Mouse (Mus musculus): ENCODE data around the gene Mcur1.

The Mcur1 gene

DNA sequence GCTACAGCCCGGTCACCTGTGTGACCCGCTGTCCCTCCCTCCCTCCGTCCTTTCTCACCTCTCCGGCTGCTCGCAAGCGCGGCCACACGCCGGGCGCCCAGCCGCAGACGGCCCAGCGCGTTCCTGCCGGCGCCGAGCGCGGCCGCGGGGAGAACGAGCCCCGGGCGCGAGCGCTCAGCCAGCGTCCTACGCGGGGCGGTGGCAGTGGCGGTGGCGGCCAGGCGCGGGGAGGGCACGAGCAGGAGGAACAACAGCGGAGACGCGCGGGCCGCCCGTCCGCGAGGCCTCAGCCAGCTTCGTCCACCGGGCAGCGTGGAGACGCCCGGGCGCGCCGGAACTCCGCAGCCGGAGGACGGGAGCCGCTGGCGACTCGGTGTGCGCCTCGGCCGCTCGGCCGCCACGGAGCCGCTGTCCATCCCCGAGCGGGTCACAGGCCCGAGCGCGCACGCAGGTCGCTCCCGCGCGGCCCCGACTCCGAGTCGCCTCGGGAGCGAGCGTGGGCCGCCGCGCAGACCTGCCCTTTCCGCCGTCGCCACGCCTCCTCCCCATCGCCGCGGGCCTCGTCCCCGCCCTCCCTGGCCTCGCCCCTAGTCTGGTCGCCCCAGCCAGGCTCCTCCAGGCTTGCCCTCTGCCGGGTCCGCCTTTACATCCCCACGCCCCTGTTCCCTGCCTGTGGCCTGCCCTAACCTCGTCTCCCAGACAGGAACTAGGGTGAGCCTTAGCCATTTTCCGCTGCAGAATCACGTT, at the start of gene Mcur1:
TSS of gene Mcur1 (minus strand) at position 481 of the 747 bp plus-strand sequence.
- peak; percentile 76 for DNase-seq (ENCODE audit: low spot score)

DNA sequence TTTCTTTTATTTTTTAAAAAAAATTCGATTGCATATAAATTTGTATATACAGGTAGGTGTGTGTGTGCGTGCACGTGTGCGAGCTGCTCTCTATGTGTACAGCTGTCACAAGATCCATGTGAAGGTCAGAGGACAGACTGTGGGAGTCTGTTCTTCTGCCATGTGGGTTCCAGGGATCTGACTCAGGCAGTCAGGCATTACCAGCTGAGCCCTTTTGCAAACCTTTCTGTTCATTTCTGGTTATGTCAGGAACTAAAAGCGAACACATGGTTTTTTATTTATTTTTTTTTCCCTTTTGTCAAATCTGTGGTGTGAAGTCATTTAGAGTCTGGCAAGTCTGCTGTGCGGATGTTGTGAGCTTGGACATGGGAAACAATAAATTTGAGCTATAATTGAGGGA, 48.9 kb upstream of the Mcur1 start:
- no peak for DNase-seq (ENCODE audit: low spot score)

DNA sequence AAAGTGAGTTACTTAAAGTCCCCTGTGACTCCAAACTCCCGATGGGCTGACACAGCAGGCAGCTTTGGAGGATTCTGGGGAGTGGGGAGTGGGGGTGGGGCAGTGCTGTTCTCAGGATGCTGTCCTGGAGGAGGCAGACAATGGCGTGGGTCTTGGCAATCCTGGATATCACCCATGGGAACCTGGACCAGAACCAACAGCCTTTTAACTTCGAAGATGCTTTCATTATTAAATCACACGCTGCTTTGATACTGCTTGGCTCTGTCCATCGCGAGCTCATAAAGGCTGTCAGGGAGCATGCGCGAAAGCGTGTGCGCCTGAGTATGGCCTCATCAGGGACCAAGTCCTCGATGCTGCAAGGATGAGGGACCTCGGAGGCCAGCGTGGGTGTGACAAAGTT, 43.1 kb upstream of the Mcur1 start:
- DNase-seq (ENCODE audit: low spot score) = no peak

DNA sequence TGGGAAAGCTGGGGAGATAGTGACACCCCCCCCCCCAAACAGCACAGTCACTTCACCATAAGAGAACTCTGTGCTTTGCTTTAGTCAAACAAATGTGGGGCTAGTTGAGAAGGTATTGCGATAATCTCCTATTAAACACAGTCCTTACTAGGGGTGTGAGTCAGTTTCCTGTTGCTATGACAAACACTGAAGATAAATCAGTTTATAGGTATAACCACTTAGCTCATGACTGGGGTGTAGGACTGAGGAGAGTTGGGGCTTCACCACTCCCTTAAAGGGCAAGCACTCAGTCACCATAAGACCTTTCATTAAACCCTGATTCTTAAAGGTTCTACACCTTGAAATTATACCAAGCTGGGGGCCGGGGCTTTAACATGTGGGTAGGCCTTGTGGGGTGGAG, 42.4 kb upstream of the Mcur1 start:
- DNase-seq (ENCODE audit: low spot score) = no peak

DNA sequence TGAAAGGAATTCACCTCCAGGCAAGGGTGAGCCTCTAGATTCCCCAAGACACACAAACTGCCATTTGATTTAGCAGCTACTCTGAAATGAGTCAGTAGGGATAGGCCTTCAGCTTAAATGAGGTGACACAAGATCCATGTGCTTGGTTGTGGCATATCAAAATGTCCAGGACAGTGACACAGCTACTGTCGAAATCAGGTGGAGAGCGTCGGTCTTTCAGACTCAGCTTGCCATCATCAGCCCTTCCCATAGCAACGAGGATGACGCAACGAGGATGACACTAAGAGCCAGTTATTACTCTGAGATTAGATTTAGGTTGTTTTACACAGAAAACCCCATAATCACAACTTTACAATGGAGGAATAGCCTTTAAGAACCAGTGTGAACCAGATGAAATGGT, 41.0 kb upstream of the Mcur1 start:
- DNase-seq (ENCODE audit: low spot score) = no peak

DNA sequence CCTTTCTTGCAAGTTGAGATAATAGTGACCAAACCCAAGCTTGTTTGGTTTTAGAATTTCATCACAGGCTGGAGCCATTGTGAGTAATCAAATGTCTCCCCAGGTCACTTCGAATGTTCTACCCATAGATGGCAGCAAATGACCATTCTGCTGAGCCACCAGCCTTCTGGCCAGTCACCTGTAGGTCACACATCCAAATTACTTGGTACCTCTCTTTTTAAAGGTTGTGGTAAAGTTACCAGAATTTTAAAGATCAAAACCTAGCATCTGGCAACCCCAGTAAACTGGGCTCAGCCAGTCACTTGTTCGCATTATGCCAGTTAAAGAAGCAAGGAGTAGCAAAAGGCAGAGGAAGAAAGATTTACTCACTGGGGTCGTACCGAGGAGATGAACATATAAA, 35.9 kb upstream of the Mcur1 start:
- no peak for DNase-seq (ENCODE audit: low spot score)

DNA sequence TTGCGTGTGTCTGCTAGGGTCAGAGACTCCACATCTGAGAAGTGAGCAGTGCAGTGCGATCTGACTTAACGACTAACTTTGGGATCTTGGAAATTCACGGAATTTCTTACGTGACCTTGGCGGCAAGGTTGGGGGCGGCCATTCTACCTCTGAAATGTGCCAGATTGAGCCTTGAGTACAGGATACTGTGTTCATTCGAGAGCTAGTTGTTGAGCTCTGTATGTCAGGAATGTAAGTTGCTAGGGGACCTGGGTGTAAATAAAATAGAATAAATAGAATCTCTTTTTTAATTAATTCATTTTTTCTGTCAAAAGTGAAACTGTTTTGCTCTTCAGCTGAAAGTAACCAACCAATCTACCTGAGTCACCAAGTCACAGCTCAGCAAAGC, 32.7 kb upstream of the Mcur1 start:
- no peak for DNase-seq (ENCODE audit: low spot score)

DNA sequence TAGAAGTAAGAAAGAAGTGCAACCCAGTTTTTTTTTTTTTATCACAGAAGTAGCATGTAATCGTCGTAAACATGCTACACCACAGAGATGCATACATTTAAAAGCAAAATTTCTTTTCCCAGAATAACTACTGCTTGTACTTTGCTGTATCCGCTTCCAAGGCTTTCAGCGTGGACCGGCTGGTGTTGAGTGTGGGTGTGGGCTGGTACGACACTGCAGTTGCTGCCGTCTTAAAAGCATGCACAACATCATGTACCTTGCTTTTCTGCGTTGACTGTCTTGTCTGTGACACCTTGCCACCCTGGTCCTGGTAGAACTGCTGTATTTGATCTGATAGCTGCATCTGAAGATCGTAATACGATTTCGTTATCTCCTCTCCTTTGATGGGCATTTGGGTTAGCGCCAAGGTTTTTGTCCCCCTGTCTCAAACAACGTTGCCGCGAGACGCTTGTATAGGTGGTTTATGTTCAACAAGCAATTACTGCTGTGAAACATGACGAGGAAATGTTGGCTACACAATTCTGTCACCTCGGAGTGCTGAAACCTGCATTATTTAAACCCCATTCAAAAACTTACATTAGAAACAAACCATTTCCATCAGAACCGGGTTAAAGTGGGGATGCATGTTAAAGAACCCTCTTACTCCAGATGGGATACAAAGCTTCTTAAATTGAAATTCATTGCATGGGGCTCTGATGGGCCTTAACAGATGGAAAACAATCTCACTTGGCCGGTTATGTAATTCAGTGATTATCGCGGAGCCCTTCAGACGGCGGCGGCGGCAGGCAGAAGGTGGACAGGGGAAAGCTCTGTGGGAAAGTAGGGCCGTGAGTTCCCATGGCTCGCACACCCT, 32.1 kb upstream of the Mcur1 start:
- no peak for DNase-seq (ENCODE audit: low spot score)

DNA sequence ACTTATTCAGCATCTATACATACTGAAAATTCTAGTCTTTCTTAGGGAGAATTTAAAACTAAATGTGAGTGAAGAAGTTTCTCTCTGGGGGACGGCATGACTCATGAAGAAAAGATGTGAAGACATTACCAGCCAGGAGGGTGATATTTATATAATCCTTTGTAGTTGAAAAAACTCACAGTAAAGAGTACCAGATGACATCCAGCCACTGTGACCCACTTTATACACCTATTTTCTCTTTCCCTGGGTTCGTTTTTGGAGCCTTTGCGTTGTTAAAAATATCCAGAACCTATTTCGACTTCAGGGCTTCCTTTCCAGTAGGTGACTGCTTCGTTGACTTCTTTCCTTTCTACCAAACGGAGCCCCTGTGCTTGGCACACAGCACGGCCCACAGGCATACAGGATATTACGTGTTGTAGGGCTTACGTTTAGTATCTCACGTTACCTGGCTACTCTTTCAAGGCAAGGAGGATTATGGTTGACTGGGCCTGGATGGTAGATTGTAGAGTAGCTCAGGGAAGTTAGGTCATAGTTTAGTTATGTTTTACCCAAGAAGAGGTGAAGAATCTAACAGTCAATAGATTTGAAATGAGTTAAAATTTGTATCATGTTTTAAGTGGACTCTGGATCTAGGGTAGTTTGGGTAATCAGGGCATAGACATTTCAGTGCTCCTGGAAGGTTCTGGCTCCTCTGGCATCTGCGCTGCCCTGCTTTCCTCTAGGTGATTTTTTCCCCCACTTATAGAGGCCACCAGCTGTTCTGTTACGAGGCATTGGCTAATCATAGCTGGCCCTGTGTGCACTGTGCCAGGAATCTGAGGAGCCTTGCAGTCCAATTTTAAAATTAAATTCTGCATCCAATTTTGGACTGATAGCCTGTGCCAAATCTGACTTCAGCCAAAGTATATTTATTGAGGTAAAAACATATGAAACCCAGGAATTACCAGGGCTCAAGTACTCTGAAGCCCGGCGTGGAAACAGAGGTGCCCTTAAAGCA, 28.2 kb upstream of the Mcur1 start:
- no peak for DNase-seq (ENCODE audit: low spot score)

DNA sequence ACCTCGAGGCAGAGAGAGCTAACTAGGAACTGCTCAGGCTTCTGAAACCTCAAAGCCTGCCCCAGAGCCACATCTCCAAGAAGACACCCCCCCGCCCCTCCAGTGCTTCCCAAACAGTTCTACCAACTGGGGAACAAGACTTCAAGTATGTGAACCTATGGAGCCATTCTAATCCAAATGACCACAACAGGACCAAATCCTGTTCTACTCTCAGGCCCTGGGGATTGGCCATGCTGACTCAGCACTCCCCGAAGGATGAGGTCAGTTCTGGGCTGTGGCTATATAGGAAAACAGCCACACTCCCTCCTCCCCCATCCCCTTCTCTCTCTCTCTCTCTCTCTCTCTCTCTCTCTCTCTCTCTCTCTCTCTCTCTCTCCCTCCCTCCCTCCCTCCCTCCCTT, 27.0 kb upstream of the Mcur1 start:
- no peak for DNase-seq (ENCODE audit: low spot score)

DNA sequence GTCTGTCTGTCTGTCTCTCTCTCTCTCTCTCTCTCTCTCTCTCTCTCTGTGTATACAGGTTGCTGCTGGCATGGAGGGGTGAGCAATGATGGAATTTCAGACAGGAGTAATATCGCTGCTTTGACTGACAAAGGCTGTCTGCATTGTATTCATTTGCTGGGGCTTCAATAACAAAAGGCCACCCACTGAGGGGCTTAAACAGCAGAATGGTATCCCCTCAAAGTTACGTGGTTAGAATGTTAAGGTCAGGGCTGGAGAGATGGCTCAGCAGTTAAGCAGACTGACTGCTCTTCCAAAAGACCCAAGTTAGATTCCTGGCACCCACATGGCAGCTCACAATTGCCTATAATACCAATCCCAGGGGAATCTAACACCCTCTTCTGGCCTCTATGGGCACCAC, 25.3 kb upstream of the Mcur1 start:
- no peak for DNase-seq (ENCODE audit: low spot score)

DNA sequence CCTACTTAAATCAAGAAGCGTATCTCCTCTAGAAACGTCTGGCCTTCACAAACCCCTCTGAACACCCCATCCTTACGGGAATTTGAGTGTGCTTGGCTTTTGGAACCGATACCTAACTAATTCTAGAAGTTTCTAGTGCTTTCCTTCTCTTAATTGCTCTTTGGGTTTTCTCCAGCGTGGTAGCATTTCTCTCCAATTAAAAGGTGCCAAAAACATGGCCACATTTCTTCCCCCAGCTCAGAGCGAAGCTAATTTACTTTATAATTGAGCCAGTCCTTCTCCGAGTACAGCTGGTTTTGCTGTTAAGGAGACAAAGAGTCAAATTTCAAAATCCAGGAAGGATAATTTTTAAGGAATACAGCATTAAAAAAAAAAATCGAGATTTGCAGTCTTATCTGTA, 23.5 kb upstream of the Mcur1 start:
- DNase-seq (ENCODE audit: low spot score) = no peak

DNA sequence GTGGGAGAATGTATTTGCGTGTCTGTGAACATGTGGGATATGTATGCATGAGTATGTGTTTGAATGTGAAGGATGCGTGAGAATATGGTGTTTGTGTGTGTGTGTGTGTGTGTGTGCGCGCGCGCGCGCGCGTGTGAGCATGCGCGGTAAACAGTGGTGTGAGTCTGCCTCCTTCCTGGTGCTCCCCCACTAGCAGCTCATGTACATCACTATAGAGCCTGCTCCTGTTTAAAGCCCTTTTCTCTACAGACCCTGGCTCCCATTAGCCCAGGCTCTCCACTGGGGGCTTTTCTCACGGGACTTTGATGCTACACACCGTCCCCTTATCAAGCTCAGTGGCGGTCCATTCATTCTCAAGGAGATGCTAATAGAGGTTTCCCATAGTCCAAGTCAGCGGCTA, 23.0 kb upstream of the Mcur1 start:
- DNase-seq (ENCODE audit: low spot score) = no peak

DNA sequence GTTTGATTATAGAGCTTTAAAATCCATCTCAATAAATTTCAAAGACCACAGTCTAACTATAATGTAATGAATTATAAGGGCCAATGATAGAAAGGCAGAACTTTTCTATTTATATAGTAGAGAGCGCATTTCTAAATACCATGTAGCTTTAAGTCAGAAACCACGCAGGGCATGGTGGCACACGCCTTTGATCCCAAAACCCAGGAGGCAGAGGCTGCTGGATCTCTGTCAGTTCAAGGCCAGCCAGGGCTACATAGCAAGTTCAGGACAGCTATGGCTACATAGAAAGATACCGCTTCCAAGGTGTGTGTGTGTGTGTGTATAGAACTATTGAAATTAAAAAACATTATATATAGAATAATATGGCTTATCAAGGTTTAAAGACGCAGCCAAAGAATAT, 20.7 kb upstream of the Mcur1 start:
- no peak for DNase-seq (ENCODE audit: low spot score)

DNA sequence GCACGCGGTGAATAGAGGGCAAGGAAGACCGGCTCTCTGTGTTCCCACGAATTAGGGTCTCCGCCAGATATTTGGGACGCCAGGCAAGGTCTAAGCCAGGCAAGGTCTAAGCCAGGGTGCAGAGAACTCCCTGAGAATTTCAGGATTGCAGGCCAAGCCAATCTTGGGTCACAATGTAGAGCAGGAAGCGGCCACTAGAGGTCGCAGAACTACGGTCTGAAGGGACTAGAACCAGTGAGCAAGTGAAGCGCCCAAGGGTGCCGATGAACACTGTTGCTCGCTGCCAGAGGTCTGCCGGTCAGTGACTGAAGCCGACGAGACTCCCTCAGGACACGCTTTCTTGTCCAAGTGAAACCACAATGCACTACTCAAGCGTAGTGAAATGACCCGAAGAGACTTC, 19.7 kb upstream of the Mcur1 start:
- no peak for DNase-seq (ENCODE audit: low spot score)

DNA sequence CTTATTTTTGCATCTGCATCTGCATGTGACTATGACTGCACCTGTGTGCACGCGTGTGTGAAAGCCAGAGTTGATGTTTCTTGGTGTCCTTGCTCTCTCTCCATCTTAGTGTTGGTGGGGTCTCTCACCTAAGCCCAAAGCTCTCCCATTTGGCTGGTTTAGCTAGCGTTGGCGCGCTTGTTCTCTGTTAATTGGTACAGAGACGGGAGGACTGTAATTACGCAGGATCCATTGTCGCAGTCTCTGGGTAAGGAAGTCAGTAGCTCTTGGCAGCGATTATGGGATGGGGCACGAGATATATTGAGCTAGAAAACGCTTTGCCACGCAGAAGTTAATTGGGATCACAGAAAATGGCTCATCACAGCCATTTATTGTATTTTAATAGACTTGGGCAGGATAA, 17.8 kb upstream of the Mcur1 start:
- DNase-seq (ENCODE audit: low spot score) = no peak

DNA sequence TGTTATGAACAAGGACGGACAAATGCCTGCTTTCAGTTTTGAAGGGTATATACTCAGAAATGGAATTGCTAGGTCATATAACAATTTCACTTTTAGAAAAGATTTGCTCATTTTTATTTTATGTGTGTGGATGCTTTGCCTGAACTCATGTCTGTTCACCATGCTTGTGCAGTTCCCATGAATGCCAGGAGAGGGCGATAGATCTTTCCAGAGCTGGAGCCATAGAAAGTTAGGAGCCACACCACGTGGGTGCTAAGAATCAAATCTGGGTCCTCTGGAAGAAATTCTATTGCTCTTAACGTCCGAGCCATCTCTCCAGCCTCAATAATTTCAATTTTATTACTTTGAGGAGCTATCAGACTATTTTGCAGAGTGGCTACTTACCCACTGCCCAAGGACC, 17.3 kb upstream of the Mcur1 start:
- no peak for DNase-seq (ENCODE audit: low spot score)

DNA sequence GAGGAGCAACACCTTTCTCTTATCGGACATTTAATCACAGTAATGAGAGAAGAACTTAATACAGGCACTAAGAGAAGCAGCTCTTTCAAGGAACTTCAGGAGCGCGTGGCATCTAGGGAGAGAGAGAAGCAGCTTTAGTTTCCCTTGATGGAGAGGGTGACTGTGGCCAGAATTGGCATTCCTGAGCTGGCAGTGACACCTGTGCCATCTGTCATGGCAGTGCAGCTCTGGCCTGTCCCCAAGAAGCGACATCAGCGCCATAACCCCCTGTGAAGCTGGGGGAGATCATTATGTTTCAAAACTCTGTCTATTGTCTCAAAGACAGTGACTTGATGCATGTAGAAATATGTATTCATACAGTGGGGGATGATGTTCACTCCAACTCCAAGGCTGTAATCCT, 15.4 kb upstream of the Mcur1 start:
- DNase-seq (ENCODE audit: low spot score) = no peak

DNA sequence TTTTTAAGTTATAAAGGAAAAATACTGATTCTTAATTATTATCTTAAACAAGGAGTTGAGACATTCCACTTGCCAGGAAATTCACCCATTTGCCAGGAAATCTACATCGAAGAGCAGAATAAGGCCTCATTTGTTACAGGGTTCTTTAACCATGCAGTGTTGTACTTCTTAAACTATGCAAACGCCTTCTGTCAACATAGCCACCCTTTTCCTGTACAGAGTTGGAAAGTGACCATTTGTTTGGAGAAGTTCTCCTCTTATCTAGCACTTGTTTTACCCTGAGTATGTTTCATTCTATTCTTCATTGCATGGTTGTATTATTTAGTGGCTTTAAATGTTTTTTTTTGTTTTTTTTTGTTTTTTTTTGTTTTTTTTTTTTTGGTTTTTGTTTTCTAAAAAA, 14.0 kb upstream of the Mcur1 start:
- DNase-seq (ENCODE audit: low spot score) = no peak

DNA sequence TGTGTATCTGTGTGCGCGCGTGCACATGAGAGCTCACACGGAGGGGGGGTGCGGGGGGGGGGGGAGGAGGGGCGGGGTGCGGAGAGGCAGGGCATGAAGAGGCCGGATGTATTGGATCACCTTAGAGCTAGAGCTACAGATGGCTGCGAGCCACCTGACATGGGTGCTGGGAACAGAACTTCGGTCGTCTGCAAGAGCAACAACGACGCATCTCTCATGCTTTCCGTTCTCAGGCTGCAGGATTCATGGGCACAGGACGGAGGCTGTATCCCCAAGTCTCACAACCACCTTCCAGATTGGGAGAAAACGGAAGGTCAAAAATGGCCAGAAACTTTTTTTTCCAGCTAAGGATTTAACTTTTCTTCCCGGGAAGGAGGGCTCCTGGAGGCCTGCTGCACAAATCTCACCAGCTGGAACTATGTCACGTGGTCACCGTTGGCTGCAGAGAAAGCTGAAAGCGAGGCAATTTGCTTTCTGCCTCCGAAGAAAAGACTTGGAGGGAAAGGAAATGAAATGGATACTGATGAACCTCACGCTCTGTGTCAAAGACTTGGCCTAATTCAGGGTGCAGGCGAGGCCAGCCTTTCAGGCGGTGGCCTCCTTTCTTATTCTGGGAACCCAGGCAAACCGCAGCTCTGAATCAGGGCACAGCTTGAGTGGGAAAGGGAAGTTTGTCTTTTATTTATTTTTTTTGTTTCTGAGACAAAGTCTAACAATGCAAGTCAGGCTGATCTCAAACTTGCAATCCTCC, 7.3 kb upstream of the Mcur1 start:
- DNase-seq (ENCODE audit: low spot score) = no peak

DNA sequence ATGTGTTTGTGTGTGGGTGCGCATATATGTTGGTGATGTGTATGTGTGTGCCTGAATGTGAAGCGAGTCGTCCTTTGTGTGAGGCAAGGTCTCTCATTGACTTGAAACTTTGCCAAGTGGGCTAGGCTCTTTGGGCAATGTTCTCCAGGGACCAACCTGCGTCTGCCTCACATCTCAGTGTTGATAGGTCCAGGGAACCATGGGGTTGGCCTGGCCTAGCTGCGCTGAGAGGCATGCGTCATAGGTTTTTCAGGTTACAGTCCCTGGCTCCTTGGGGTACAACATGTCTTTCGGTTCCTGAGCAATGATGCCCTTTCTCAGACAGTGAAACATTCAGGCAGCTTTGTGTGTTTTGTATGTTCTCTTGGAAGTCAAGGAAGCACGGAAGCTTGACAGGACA, 6.2 kb upstream of the Mcur1 start:
- no peak for DNase-seq (ENCODE audit: low spot score)

DNA sequence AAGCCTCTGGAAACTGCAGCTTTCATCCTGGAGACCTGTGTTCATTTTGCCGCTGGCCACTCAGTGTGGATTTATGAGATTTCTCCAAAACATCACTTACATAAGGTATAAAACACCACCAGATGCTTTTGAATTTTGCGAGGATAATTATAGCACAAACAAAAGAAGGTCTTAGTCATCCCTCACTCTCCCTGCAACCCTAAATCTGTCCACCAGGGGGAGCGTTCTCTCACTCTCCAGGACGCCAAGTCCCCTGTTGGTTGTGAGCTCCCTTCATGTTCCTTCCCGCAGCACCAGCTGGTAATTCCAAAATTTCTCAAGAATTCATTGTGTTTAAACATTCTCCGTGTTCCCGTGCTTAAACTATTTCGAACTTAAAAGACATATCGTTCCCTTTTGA, 5.4 kb upstream of the Mcur1 start:
- DNase-seq (ENCODE audit: low spot score) = peak; percentile 36
